Mouse (Mus musculus) kidney, adult 2 months (tissue): ENCODE data around the gene Ptgis. TPM values are rescaled to one million over a fixed set of nuclear protein-coding genes. Genes with fewer than 3 reads are reported as not detected.

Experiments used
- DNase-seq: peaks from one replicate; pipeline ENCODE4 v3.0.0; 2021
- H3K27ac ChIP-seq: fragments of 200-500 bp; 2 replicates; pipeline ENCODE4 v1.5.1; 2012; ENCODE audit warnings: low read depth, low read length, control low read depth, inconsistent platforms; ENCODE audit not compliant: insufficient read depth
- H3K27me3 ChIP-seq: fragments of 200-500 bp; replicated peaks from 2 replicates; pipeline ENCODE4 v1.6.1; 2012; ENCODE audit warnings: mild to moderate bottlenecking, moderate library complexity, low read length, inconsistent platforms; ENCODE audit not compliant: control insufficient read depth, insufficient read depth
- H3K36me3 ChIP-seq: fragments of 200-500 bp; 2 replicates; pipeline ENCODE4 v1.6.1; 2012; ENCODE audit warnings: mild to moderate bottlenecking, moderate library complexity, low read length, inconsistent platforms; ENCODE audit not compliant: control insufficient read depth, insufficient read depth
- H3K4me1 ChIP-seq: fragments of 200-500 bp; 2 replicates; pipeline ENCODE4 v1.6.1; 2011; ENCODE audit warnings: low read length; ENCODE audit not compliant: control insufficient read depth, insufficient read depth
- H3K4me3 ChIP-seq: fragments of 200-500 bp; 2 replicates; pipeline ENCODE4 v1.5.1; 2011; ENCODE audit warnings: mild to moderate bottlenecking, low read depth, low read length, control low read depth; ENCODE audit not compliant: insufficient read depth
- CTCF ChIP-seq: fragments of 200-500 bp; conservative IDR thresholded peaks from 2 replicates; pipeline ENCODE4 v1.5.1; 2011; ENCODE audit warnings: low read depth, mild to moderate bottlenecking, control low read depth, low read length, moderate library complexity, mixed read lengths; ENCODE audit not compliant: insufficient read depth, insufficient read length
- POLR2A ChIP-seq: fragments of 200-500 bp; IDR thresholded peaks from one replicate; pipeline ENCODE4 v1.6.1; 2011; ENCODE audit warnings: low read depth, low read length, control low read depth
- WGBS: fragments of 180-500 bp; shearing (Covaris S2); methylation state at CpG from one replicate; pipeline ENCODE4 v1.1.7; 2018; 5-methylcytosine and 5-hydroxymethylcytosine counted together
- polyA plus RNA-seq: library from polyadenylated mRNA; depleted of rRNA; stranded (reverse); fragments of >200 nt; gene quantifications from 2 replicates; pipeline ENCODE4 v1.2.3, GENCODE M21; 2012

Gene Ptgis
- polyA plus RNA-seq, 1 experiment = 8.3 TPM

- TF ChIP-seq CTCF (no peak), POLR2A (no peak)
- Histone ChIP-seq H3K27me3 (no peaks in the 10 kb centered on the region), H3K36me3 (no peaks in the 10 kb centered on the region), H3K4me3 (no peak overlapping the region), H3K4me1 (no peaks in the 10 kb centered on the region), H3K27ac (no peak overlapping the region)
- 64% methylated on average over 14 of the region's 14 CpGs for WGBS
- DNase-seq = no peak
Measured at GRCm38 (mm10) chr2:167181662-167182389, 58.6 kb downstream of the Ptgis start.

GRCm38 (mm10) chr2:167181096-167181495, 59.3 kb downstream of the Ptgis start:
- TF ChIP-seq POLR2A = no peak
- TF ChIP-seq CTCF = no peak
- no peaks in the 10 kb centered on the region for H3K36me3 ChIP-seq
- no peak for DNase-seq
- H3K27ac ChIP-seq = no peak overlapping the region
- H3K4me1 ChIP-seq = no peaks in the 10 kb centered on the region
- 74% methylated on average over 8 of the region's 8 CpGs for WGBS
- H3K27me3 ChIP-seq = no peaks in the 10 kb centered on the region
- no peak overlapping the region for H3K4me3 ChIP-seq

- Histone ChIP-seq H3K4me3 (no peak overlapping the region), H3K27me3 (no peaks in the 10 kb centered on the region), H3K36me3 (no peaks in the 10 kb centered on the region), H3K27ac (no peak overlapping the region), H3K4me1 (no peaks in the 10 kb centered on the region)
- TF ChIP-seq POLR2A (no peak), CTCF (no peak)
- WGBS = 89% methylated on average over 10 of the region's 10 CpGs
- no peak for DNase-seq
Measured at GRCm38 (mm10) chr2:167179301-167179700, 61.1 kb downstream of the Ptgis start.

GRCm38 (mm10) chr2:167177231-167177641, 63.2 kb downstream of the Ptgis start:
- Histone ChIP-seq H3K27me3 (no peaks in the 10 kb centered on the region), H3K4me1 (no peaks in the 10 kb centered on the region), H3K27ac (no peak overlapping the region), H3K36me3 (no peaks in the 10 kb centered on the region), H3K4me3 (no peak overlapping the region)
- WGBS = 69% methylated on average over 10 of the region's 10 CpGs
- DNase-seq = no peak
- TF ChIP-seq CTCF (no peak), POLR2A (no peak)

GRCm38 (mm10) chr2:167175284-167175683, 65.1 kb downstream of the Ptgis start:
- no peaks in the 10 kb centered on the region for H3K4me1 ChIP-seq
- peak; percentile 36 for DNase-seq
- 77% methylated on average over 6 of the region's 6 CpGs for WGBS
- no peak for TF ChIP-seq CTCF
- no peak for TF ChIP-seq POLR2A
- H3K27ac ChIP-seq = no peak overlapping the region
- no peak overlapping the region for H3K4me3 ChIP-seq
- H3K36me3 ChIP-seq = no peaks in the 10 kb centered on the region
- H3K27me3 ChIP-seq = no peaks in the 10 kb centered on the region

GRCm38 (mm10) chr2:167173051-167173875, 67.1 kb downstream of the Ptgis start:
- H3K36me3 ChIP-seq = no peaks in the 10 kb centered on the region
- peak; percentile 51 for DNase-seq
- H3K27me3 ChIP-seq = no peaks in the 10 kb centered on the region
- no peaks in the 10 kb centered on the region for H3K4me1 ChIP-seq
- H3K27ac ChIP-seq = peak overlapping the region; percentile 22; the same call in 1 of the 2 replicates
- 71% methylated on average over 5 of the region's 5 CpGs for whole genome bisulfite sequencing
- H3K4me3 ChIP-seq = no peak overlapping the region
- TF ChIP-seq CTCF = no peak
- TF ChIP-seq POLR2A = no peak
